Mouse (Mus musculus) limb, embryonic 11.5 days (tissue): Measurements from ENCODE around the gene Haus8. TPM values are rescaled to one million over a fixed set of nuclear protein-coding genes. Genes with fewer than 3 reads are reported as not detected.
"Not testable (repeated sequence)": the region's sequence is repeated elsewhere in the genome, so short reads cannot be mapped to it uniquely, and the experiment has no call there.

Experiments
- ATAC-seq: fragments of 200-750 bp; cut with Nextera tagmentation; 2 replicates; pipeline ENCODE4 v1.8.0; 2017; ENCODE audit warnings: low read depth; ENCODE audit not compliant: insufficient number of reproducible peaks, low FRiP score, low TSS enrichment
- DNase-seq: peaks from one replicate; pipeline ENCODE4 v3.0.0-alpha.2; 2015; ENCODE audit warnings: low spot score
- H3K27ac ChIP-seq: fragments of 300-500 bp; sonication (generic); replicated peaks from 2 replicates; pipeline ENCODE4 v1.5.1; 2014; ENCODE audit warnings: low read depth, mild to moderate bottlenecking, low read length
- H3K27me3 ChIP-seq: fragments of 300-500 bp; sonication (generic); 2 replicates; pipeline ENCODE4 v1.6.1; 2014; ENCODE audit warnings: mild to moderate bottlenecking, low read length, mixed read lengths; ENCODE audit not compliant: control insufficient read depth, insufficient read depth
- H3K36me3 ChIP-seq: fragments of 300-500 bp; sonication (generic); 2 replicates; pipeline ENCODE4 v1.6.1; 2014; ENCODE audit warnings: mild to moderate bottlenecking, low read length, moderate library complexity, mixed read lengths; ENCODE audit not compliant: control insufficient read depth, insufficient read depth
- H3K4me1 ChIP-seq: fragments of 300-500 bp; sonication (generic); 2 replicates; pipeline ENCODE4 v1.6.1; 2014; ENCODE audit warnings: low read length, mixed read lengths; ENCODE audit not compliant: control insufficient read depth, insufficient read depth
- H3K4me2 ChIP-seq: fragments of 300-500 bp; sonication (generic); 2 replicates; pipeline ENCODE4 v1.6.1; 2014; ENCODE audit warnings: low read depth, mild to moderate bottlenecking, moderate library complexity; ENCODE audit not compliant: severe bottlenecking
- H3K4me3 ChIP-seq: fragments of 300-500 bp; sonication (generic); 2 replicates; pipeline ENCODE4 v1.5.1; 2014; ENCODE audit warnings: low read depth, low read length
- H3K9ac ChIP-seq: fragments of 300-500 bp; sonication (generic); 2 replicates; pipeline ENCODE4 v1.6.1; 2014; ENCODE audit warnings: mild to moderate bottlenecking, low read length
- H3K9me3 ChIP-seq: fragments of 300-500 bp; sonication (generic); 2 replicates; pipeline ENCODE4 v1.6.1; 2016; ENCODE audit warnings: low read length; ENCODE audit not compliant: control insufficient read depth
- WGBS: fragments of 180-500 bp; shearing (Covaris S2); extraction: QIAGEN DNeasy Blood & Tissue Kit; methylation state at CpG from one replicate; pipeline ENCODE4 v1.1.7; 2014; 5-methylcytosine and 5-hydroxymethylcytosine counted together
- polyA plus RNA-seq: library from polyadenylated mRNA; unstranded; fragments of >200 nt; fragmentation: Nextera tagmentation; extraction: Ambion mirVana; gene quantifications from 2 replicates; pipeline ENCODE4 v1.2.1, GENCODE M21; 2014

Haus8 gene
- polyA plus RNA-seq, 1 experiment from 2014 or later = 70.3 TPM

- DNase-seq = no peak
- Histone ChIP-seq H3K4me2 (no peak overlapping the region), H3K9ac (no peak overlapping the region), H3K4me1 (no peaks in the 10 kb centered on the region), H3K27ac (no peak overlapping the region), H3K4me3 (no peak overlapping the region), H3K36me3 (no peaks in the 10 kb centered on the region), H3K9me3 (no peaks in the 10 kb centered on the region), H3K27me3 (no peaks in the 10 kb centered on the region)
- no peak for ATAC-seq
- WGBS = 88% methylated on average over 1 of the region's 1 CpGs
Observed at GRCm38 (mm10) chr8:71248203-71248602, 24.5 kb downstream of the Haus8 start.

- Histone ChIP-seq H3K36me3 (no peaks in the 10 kb centered on the region), H3K4me3 (no peak overlapping the region), H3K9me3 (no peaks in the 10 kb centered on the region), H3K27me3 (no peaks in the 10 kb centered on the region), H3K4me1 (no peaks in the 10 kb centered on the region), H3K9ac (no peak overlapping the region), H3K27ac (no peak overlapping the region), H3K4me2 (no peak overlapping the region)
- ATAC-seq (no peak), DNase-seq (no peak)
- 77% methylated on average over 2 of the region's 2 CpGs for WGBS
Observed at GRCm38 (mm10) chr8:71242757-71243156, 30.0 kb downstream of the Haus8 start.

GRCm38 (mm10) chr8:71224560-71224959 lies 48.2 kb downstream of the Haus8 start:
- H3K27me3 ChIP-seq = no peaks in the 10 kb centered on the region
- no peak overlapping the region for H3K9ac ChIP-seq
- H3K9me3 ChIP-seq = no peaks in the 10 kb centered on the region
- H3K27ac ChIP-seq = no peak overlapping the region
- DNase-seq (no peak), ATAC-seq (no peak)
- no peaks in the 10 kb centered on the region for H3K4me1 ChIP-seq
- H3K4me3 ChIP-seq = no peak overlapping the region
- H3K4me2 ChIP-seq = no peak overlapping the region
- no peaks in the 10 kb centered on the region for H3K36me3 ChIP-seq
- WGBS = 48% methylated on average over 2 of the region's 2 CpGs

GRCm38 (mm10) chr8:71214266-71214665 lies 58.5 kb downstream of the Haus8 start:
- not testable (repeated sequence) for ATAC-seq, H3K27me3 ChIP-seq, DNase-seq, H3K9me3 ChIP-seq, H3K4me3 ChIP-seq, H3K27ac ChIP-seq, H3K4me2 ChIP-seq, H3K36me3 ChIP-seq, H3K9ac ChIP-seq, H3K4me1 ChIP-seq
- WGBS = 76% methylated on average over 3 of the region's 5 CpGs

- not testable (repeated sequence) for H3K4me2 ChIP-seq
Observed at GRCm38 (mm10) chr8:71205541-71205967, 67.2 kb downstream of the Haus8 start.

More at GRCm38 (mm10) chr8:71205541-71205967, 67.2 kb downstream of the Haus8 start:
- H3K4me1 ChIP-seq, H3K9ac ChIP-seq, H3K4me3 ChIP-seq, H3K27me3 ChIP-seq, H3K9me3 ChIP-seq, H3K27ac ChIP-seq, DNase-seq, H3K36me3 ChIP-seq: not testable (repeated sequence)
- ATAC-seq = peak; percentile 70; the same call in 1 of the 2 replicates
- 0% methylated on average over 3 of the region's 11 CpGs for WGBS

Other genes with a start within 250 kb of the Haus8 start
- 23.0 and 25.3 TPM in 2 replicates for gene Myo9b, start 220 bp downstream of the Haus8 start, polyA plus RNA-seq
- 92.1 and 95.3 TPM in 2 replicates for gene Use1, start 93.9 kb upstream of the Haus8 start, polyA plus RNA-seq
- 2.7 and 3.1 TPM in 2 replicates for gene Ocel1, start 98.4 kb upstream of the Haus8 start, polyA plus RNA-seq
- gene Nr2f6, start 109.0 kb upstream of the Haus8 start, polyA plus RNA-seq = 68.9 and 78.6 TPM in 2 replicates
- gene Ushbp1, start 122.9 kb upstream of the Haus8 start, polyA plus RNA-seq = 3.4 and 4.1 TPM in 2 replicates
- gene Babam1, start 123.9 kb upstream of the Haus8 start, polyA plus RNA-seq = 109 and 119 TPM in 2 replicates
- gene Ankle1, start 133.1 kb upstream of the Haus8 start, polyA plus RNA-seq = 21.5 and 23.9 TPM in 2 replicates
- 38.7 and 43.4 TPM in 2 replicates for gene Abhd8, start 190.7 kb upstream of the Haus8 start, polyA plus RNA-seq
- 216 and 231 TPM in 2 replicates for gene Mrpl34, start 192.0 kb upstream of the Haus8 start, polyA plus RNA-seq
- 115 TPM in 2 replicates for gene Dda1, start 196.3 kb upstream of the Haus8 start, polyA plus RNA-seq
- gene Ano8, start 213.0 kb upstream of the Haus8 start, polyA plus RNA-seq = 3.0 and 4.2 TPM in 2 replicates
- gene Gtpbp3, start 215.2 kb upstream of the Haus8 start, polyA plus RNA-seq = 8.3 and 8.7 TPM in 2 replicates
- 57.9 and 58.2 TPM in 2 replicates for gene Plvap, start 238.8 kb upstream of the Haus8 start, polyA plus RNA-seq